9 mouse cellular contexts compared by ENCODE assay signal in the genomic region with DNA sequence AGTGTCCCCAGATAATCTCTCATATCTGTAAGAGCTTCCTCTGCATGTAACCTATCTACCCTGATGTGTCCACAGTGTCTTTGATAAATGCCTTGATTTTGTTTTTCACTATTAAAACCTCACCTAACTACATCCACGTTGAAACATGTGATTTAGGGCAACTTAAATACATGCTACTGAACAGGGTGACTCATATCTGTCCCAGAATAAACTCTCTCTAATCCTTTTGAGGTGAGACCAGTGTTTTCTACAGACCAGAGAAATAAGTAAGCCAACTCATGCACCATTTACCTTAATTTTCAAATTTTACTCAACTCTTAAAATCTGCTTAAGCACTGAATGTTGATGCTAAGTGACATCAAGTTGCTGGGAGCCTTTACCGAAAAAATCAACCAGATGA. TPM values are rescaled to one million over a fixed set of nuclear protein-coding genes. Genes with fewer than 3 reads are reported as not detected.
DNase-seq lines count a peak whose midpoint lies in the region; ATAC-seq lines count a peak whose summit lies in the region.
"Had no signal": no experiment of that assay in that cellular context is flagged by ENCODE, and none has a peak within 500 bp of the region (broad histone marks: within the 10 kb centered on the region; RNA-seq: fewer than 3 reads in every experiment).

No protein-coding gene starts in this region.

- H3K4me2 ChIP-seq in forebrain, embryonic 11.5 days (ENCODE audit: low read depth, low read length, severe bottlenecking), result peak overlapping the region; percentile 53
- H3K4me2 ChIP-seq in limb, embryonic 15.5 days, result peak overlapping the region; percentile 50

- H3K36me3 ChIP-seq in forebrain, embryonic 11.5 days (ENCODE audit: control insufficient read depth, insufficient read depth, low read length), result peaks cover 2% of the 10 kb centered on the region
- H3K36me3 ChIP-seq in limb, embryonic 15.5 days, result peaks cover 18% of the 10 kb centered on the region

- no peaks in the 10 kb centered on the region for H3K27me3 ChIP-seq in forebrain, embryonic 11.5 days (ENCODE audit: control insufficient read depth, insufficient read depth, low read length)
- H3K27me3 ChIP-seq in limb, embryonic 15.5 days, result no peaks in the 10 kb centered on the region

- peak; percentile 19 for DNase-seq in cerebellum, adult 9-10 months
- no peak for DNase-seq in cerebellum, postnatal 36 days
- peak; percentile 60 for DNase-seq in 3T3-L1 (ENCODE audit: low read depth, low spot score)
- DNase-seq in forebrain, embryonic 11.5 days (ENCODE audit: low spot score), result no peak
- DNase-seq in urinary bladder, postnatal 36 days (ENCODE audit: low spot score in 2 of 2), result no peak
- DNase-seq in gastrocnemius, adult 18-20 months (ENCODE audit: low spot score), result no peak
- DNase-seq in gastrocnemius, postnatal 10 days, result no peak

- H3K4me1 ChIP-seq in forebrain, embryonic 11.5 days (replicated peaks; ENCODE audit: control insufficient read depth, insufficient read depth, low read length), result no peaks in the 10 kb centered on the region
- H3K4me1 ChIP-seq in limb, embryonic 15.5 days, result peaks cover 18% of the 10 kb centered on the region

- peak overlapping the region; percentile 88 for H3K27ac ChIP-seq in forebrain, embryonic 11.5 days (ENCODE audit: low read depth, low read length)
- peak overlapping the region; percentile 98 for H3K27ac ChIP-seq in limb, embryonic 15.5 days

- ATAC-seq in forebrain, embryonic 11.5 days (replicated peaks; ENCODE audit: low FRiP score), result no peak
- no peak for ATAC-seq in limb, embryonic 15.5 days (ENCODE audit: insufficient number of reproducible peaks, low FRiP score, low TSS enrichment, low read depth)

- 24% methylated on average over 2 of the region's 2 CpGs for whole genome bisulfite sequencing in forebrain, embryonic 11.5 days
- 4% methylated on average over 2 of the region's 2 CpGs for WGBS in limb, embryonic 15.5 days

- H3K9me3 ChIP-seq in forebrain, embryonic 11.5 days (ENCODE audit: control insufficient read depth, low read length), result no peaks in the 10 kb centered on the region
- H3K9me3 ChIP-seq in limb, embryonic 15.5 days, result no peaks in the 10 kb centered on the region

- H3K9ac ChIP-seq in forebrain, embryonic 11.5 days (ENCODE audit: low read length), result peak overlapping the region; percentile 93
- peak overlapping the region; percentile 99; the same call in 1 of the 2 replicates for H3K9ac ChIP-seq in limb, embryonic 15.5 days

- H3K4me3 ChIP-seq in forebrain, embryonic 11.5 days (ENCODE audit: low read depth, low read length), result peak overlapping the region; percentile 68
- H3K4me3 ChIP-seq in limb, embryonic 15.5 days, result peak overlapping the region; percentile 79

RNA-seq across cellular contexts. Expression of a gene that starts 0.7 kb away (rescaled TPM):
- polyA plus RNA-seq in forebrain, embryonic 11.5 days (2014; fragmentation: Nextera tagmentation; extraction: Ambion mirVana), result 34.3 and 36.4 TPM in 2 replicates
- polyA plus RNA-seq in limb, embryonic 15.5 days (2015; fragmentation: Nextera tagmentation; extraction: Ambion mirVana), result 32.8 and 34.5 TPM in 2 replicates
- 1 to 10 TPM; 8.9 to 9.1 TPM for total RNA-seq in gastrocnemius, adult 18-20 months (2021)
- total RNA-seq in gastrocnemius, postnatal 10 days (2021), result 10 to 100 TPM; 11.6 to 16.0 TPM

RNA-seq across cellular contexts. Expression of a gene that starts 51.9 kb away (rescaled TPM):
- not detected in 2 replicates for polyA plus RNA-seq in forebrain, embryonic 11.5 days (2014; fragmentation: Nextera tagmentation; extraction: Ambion mirVana)
- polyA plus RNA-seq in limb, embryonic 15.5 days (2015; fragmentation: Nextera tagmentation; extraction: Ambion mirVana), result not detected in 2 replicates
- total RNA-seq in gastrocnemius, adult 18-20 months (2021), result not detected
- total RNA-seq in gastrocnemius, postnatal 10 days (2021), result not detected
- total RNA-seq: layer of hippocampus, adult 8-10 months had no signal

Comparison
In these comparisons a context has a peak if more than half of its experiments do, and no peak if none do; other contexts are left out.
1. DNase-seq: peak in cerebellum, adult 9-10 months (single experiment) and 3T3-L1 (single experiment); none in cerebellum, postnatal 36 days (0 of 2), forebrain, embryonic 11.5 days (single experiment), urinary bladder, postnatal 36 days (0 of 2), gastrocnemius, adult 18-20 months (single experiment) and gastrocnemius, postnatal 10 days (single experiment).